Mouse (Mus musculus) neutrophil, adult 65 days (primary cell): ENCODE results near the gene Nms. TPM values are rescaled to one million over a fixed set of nuclear protein-coding genes. Genes with fewer than 3 reads are reported as not detected.

Source experiments
- total RNA-seq: library from RNA; stranded (reverse); gene quantifications from 2 replicates; pipeline ENCODE4 v1.2.4, GENCODE M21; 2023

The Nms gene
- total RNA-seq: not detected in 2 replicates

GRCm38 (mm10) chr1:38938849-38939248 lies at the start of gene Nms:
Gene Nms, plus strand, starts transcription at chr1:38939149.

GRCm38 (mm10) chr1:38897431-38898248 lies 41.3 kb upstream of the Nms start, which contains the start of gene Chst10:
Gene Chst10, minus strand, starts transcription at chr1:38898161.

DNA sequence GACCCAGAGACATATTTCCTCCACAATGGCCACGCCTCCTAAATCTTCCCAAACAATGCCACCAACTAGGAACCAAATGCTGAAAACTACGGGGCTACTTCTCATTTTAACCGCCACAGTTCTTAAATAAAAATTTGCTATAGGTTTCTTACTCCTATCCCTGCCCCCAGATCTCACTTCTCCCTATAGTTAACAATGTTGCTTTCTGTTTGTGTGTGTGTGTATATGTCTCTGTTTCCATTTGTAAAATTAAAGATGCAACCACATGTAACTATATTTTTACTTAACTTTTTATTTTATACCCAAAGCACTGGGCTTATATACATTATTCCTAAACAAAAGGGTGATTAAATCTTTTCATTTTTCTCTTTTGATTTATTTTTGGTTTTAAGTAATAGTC lies 46.4 kb downstream of the Nms start, which contains the start of gene Pdcl3:
Gene Pdcl3, plus strand, starts transcription at position 301 of the 400 bp plus-strand sequence.

Other genes with a start within 250 kb of the Nms start
- gene Lonrf2, start 102.4 kb upstream of the Nms start, total RNA-seq: 0.09 TPM in 1 of 2 replicates, not detected in the other
- gene Chst10, start 41.0 kb upstream of the Nms start, total RNA-seq: 0.38 and 0.88 TPM in 2 replicates
- gene Pdcl3, start 46.5 kb downstream of the Nms start, total RNA-seq: 39.6 and 48.0 TPM in 2 replicates